Mouse (Mus musculus) midbrain, embryonic 15.5 days (tissue): ENCODE results near the gene 1600014C23Rik. TPM values are rescaled to one million over a fixed set of nuclear protein-coding genes. Genes with fewer than 3 reads are reported as not detected.

Source experiments
- ATAC-seq: fragments of 200-750 bp; cut with Nextera tagmentation; replicated peaks from 2 replicates; pipeline ENCODE4 v1.8.0; 2017; ENCODE audit warnings: moderate TSS enrichment
- H3K27ac ChIP-seq: fragments of 300-500 bp; sonication (generic); 2 replicates; pipeline ENCODE4 v1.5.1; 2015; ENCODE audit warnings: mild to moderate bottlenecking, inconsistent platforms
- H3K27me3 ChIP-seq: fragments of 300-500 bp; sonication (generic); replicated peaks from 2 replicates; pipeline ENCODE4 v1.6.1; 2015; ENCODE audit warnings: inconsistent platforms
- H3K36me3 ChIP-seq: fragments of 300-500 bp; sonication (generic); replicated peaks from 2 replicates; pipeline ENCODE4 v1.6.1; 2015; ENCODE audit warnings: inconsistent platforms
- H3K4me1 ChIP-seq: fragments of 300-500 bp; sonication (generic); 2 replicates; pipeline ENCODE4 v1.6.1; 2015; ENCODE audit warnings: inconsistent platforms
- H3K4me2 ChIP-seq: fragments of 300-500 bp; sonication (generic); 2 replicates; pipeline ENCODE4 v1.6.1; 2015; ENCODE audit warnings: inconsistent platforms, mild to moderate bottlenecking, moderate library complexity
- H3K4me3 ChIP-seq: fragments of 300-500 bp; sonication (generic); 2 replicates; pipeline ENCODE4 v1.5.1; 2015; ENCODE audit warnings: mild to moderate bottlenecking, inconsistent platforms
- H3K9ac ChIP-seq: fragments of 300-500 bp; sonication (generic); 2 replicates; pipeline ENCODE4 v1.6.1; 2015; ENCODE audit warnings: mild to moderate bottlenecking, inconsistent platforms
- H3K9me3 ChIP-seq: fragments of 300-500 bp; sonication (generic); 2 replicates; pipeline ENCODE4 v1.6.1; 2016; ENCODE audit warnings: inconsistent platforms
- WGBS: fragments of 180-500 bp; shearing (Covaris S2); methylation state at CpG from one replicate; pipeline ENCODE4 v1.1.7; 2015; ENCODE audit warnings: mixed read lengths; 5-methylcytosine and 5-hydroxymethylcytosine counted together
- polyA plus RNA-seq: library from polyadenylated mRNA; unstranded; fragments of >200 nt; fragmentation: Nextera tagmentation; extraction: Ambion mirVana; gene quantifications from 2 replicates; pipeline ENCODE4 v1.2.1, GENCODE M21; 2015

1600014C23Rik gene
- 0.61 TPM in 1 of 2 replicates, not detected in the other for polyA plus RNA-seq

- H3K27me3 ChIP-seq, result 0 out of 2 replicates have a peak, but pooled peaks cover 7% of the 10 kb centered on the region
- no peaks in the 10 kb centered on the region for H3K9me3 ChIP-seq
- peak within 1 kb of the TSS; percentile 79 for H3K4me2 ChIP-seq
- peaks cover 39% of the 10 kb centered on the region for H3K4me1 ChIP-seq
- peak within 1 kb of the TSS; percentile 32 for H3K4me3 ChIP-seq
- no peaks in the 10 kb centered on the region for H3K36me3 ChIP-seq
- WGBS, result under 1% methylated on average over 41 of the region's 41 CpGs
- H3K9ac ChIP-seq, result peak within 1 kb of the TSS; percentile 41
- ATAC-seq, result no peak
- H3K27ac ChIP-seq, result peak within 1 kb of the TSS; percentile 54
Measured at GRCm38 (mm10) chr17:45733735-45734301, at the start of gene 1600014C23Rik. Gene 1600014C23Rik (minus strand): TSS chr17:45733844.

- H3K4me2 ChIP-seq, result no peak overlapping the region
- H3K4me1 ChIP-seq, result no peaks in the 10 kb centered on the region
- no peaks in the 10 kb centered on the region for H3K36me3 ChIP-seq
- no peaks in the 10 kb centered on the region for H3K27me3 ChIP-seq
- no peak for ATAC-seq
- no peaks in the 10 kb centered on the region for H3K9me3 ChIP-seq
- no peak overlapping the region for H3K9ac ChIP-seq
- WGBS, result 90% methylated on average over 4 of the region's 4 CpGs
- no peak overlapping the region for H3K4me3 ChIP-seq
- no peak overlapping the region for H3K27ac ChIP-seq
Measured at GRCm38 (mm10) chr17:45778446-45778845, 44.8 kb upstream of the 1600014C23Rik start.

- no peak overlapping the region for H3K9ac ChIP-seq
- H3K4me1 ChIP-seq, result no peaks in the 10 kb centered on the region
- H3K4me2 ChIP-seq, result no peak overlapping the region
- no peaks in the 10 kb centered on the region for H3K36me3 ChIP-seq
- no peak overlapping the region for H3K27ac ChIP-seq
- H3K9me3 ChIP-seq, result no peaks in the 10 kb centered on the region
- 87% methylated on average over 6 of the region's 6 CpGs for WGBS
- H3K27me3 ChIP-seq, result no peaks in the 10 kb centered on the region
- no peak overlapping the region for H3K4me3 ChIP-seq
- no peak for ATAC-seq
Measured at GRCm38 (mm10) chr17:45777431-45777830, 43.8 kb upstream of the 1600014C23Rik start.

GRCm38 (mm10) chr17:45776185-45776584 is 42.5 kb upstream of the 1600014C23Rik start:
- Histone ChIP-seq H3K9me3 (no peaks in the 10 kb centered on the region), H3K27ac (no peak overlapping the region), H3K36me3 (no peaks in the 10 kb centered on the region), H3K4me1 (no peaks in the 10 kb centered on the region), H3K27me3 (no peaks in the 10 kb centered on the region), H3K4me2 (no peak overlapping the region), H3K4me3 (no peak overlapping the region), H3K9ac (no peak overlapping the region)
- no peak for ATAC-seq
- WGBS, result 93% methylated on average over 8 of the region's 8 CpGs

- Histone ChIP-seq H3K27ac (no peak overlapping the region), H3K4me2 (no peak overlapping the region), H3K9me3 (no peaks in the 10 kb centered on the region), H3K4me1 (no peaks in the 10 kb centered on the region), H3K9ac (no peak overlapping the region), H3K27me3 (no peaks in the 10 kb centered on the region), H3K4me3 (no peak overlapping the region), H3K36me3 (no peaks in the 10 kb centered on the region)
- ATAC-seq, result no peak
- WGBS, result 89% methylated on average over 9 of the region's 9 CpGs
Measured at GRCm38 (mm10) chr17:45775468-45775867, 41.8 kb upstream of the 1600014C23Rik start.

GRCm38 (mm10) chr17:45772566-45772965 is 38.9 kb upstream of the 1600014C23Rik start:
- Histone ChIP-seq H3K4me1 (no peaks in the 10 kb centered on the region), H3K4me3 (no peak overlapping the region), H3K36me3 (no peaks in the 10 kb centered on the region), H3K27me3 (no peaks in the 10 kb centered on the region), H3K9ac (no peak overlapping the region), H3K4me2 (no peak overlapping the region), H3K27ac (no peak overlapping the region), H3K9me3 (no peaks in the 10 kb centered on the region)
- WGBS, result 86% methylated on average over 3 of the region's 3 CpGs
- no peak for ATAC-seq

GRCm38 (mm10) chr17:45772096-45772495 is 38.5 kb upstream of the 1600014C23Rik start:
- Histone ChIP-seq H3K9ac (no peak overlapping the region), H3K27me3 (no peaks in the 10 kb centered on the region), H3K27ac (no peak overlapping the region), H3K9me3 (no peaks in the 10 kb centered on the region), H3K4me3 (no peak overlapping the region), H3K4me2 (no peak overlapping the region), H3K36me3 (no peaks in the 10 kb centered on the region), H3K4me1 (peaks cover 2% of the 10 kb centered on the region)
- WGBS, result 85% methylated on average over 8 of the region's 8 CpGs
- ATAC-seq, result no peak

GRCm38 (mm10) chr17:45770441-45770840 is 36.8 kb upstream of the 1600014C23Rik start:
- no peaks in the 10 kb centered on the region for H3K36me3 ChIP-seq
- ATAC-seq, result no peak
- WGBS, result 28% methylated on average over 6 of the region's 6 CpGs
- no peak overlapping the region for H3K27ac ChIP-seq
- peaks cover 8% of the 10 kb centered on the region for H3K4me1 ChIP-seq
- H3K9ac ChIP-seq, result no peak overlapping the region
- H3K4me2 ChIP-seq, result no peak overlapping the region
- H3K9me3 ChIP-seq, result no peaks in the 10 kb centered on the region
- no peaks in the 10 kb centered on the region for H3K27me3 ChIP-seq
- H3K4me3 ChIP-seq, result no peak overlapping the region

GRCm38 (mm10) chr17:45769821-45770220 is 36.2 kb upstream of the 1600014C23Rik start:
- Histone ChIP-seq H3K27me3 (no peaks in the 10 kb centered on the region), H3K4me2 (no peak overlapping the region), H3K36me3 (no peaks in the 10 kb centered on the region), H3K9me3 (no peaks in the 10 kb centered on the region), H3K4me3 (no peak overlapping the region), H3K27ac (no peak overlapping the region), H3K4me1 (peaks cover 8% of the 10 kb centered on the region), H3K9ac (no peak overlapping the region)
- WGBS, result 75% methylated on average over 6 of the region's 6 CpGs
- ATAC-seq, result no peak

GRCm38 (mm10) chr17:45767536-45768146 is 34.0 kb upstream of the 1600014C23Rik start:
- ATAC-seq, result no peak
- Histone ChIP-seq H3K4me3 (no peak overlapping the region), H3K9ac (no peak overlapping the region), H3K27me3 (no peaks in the 10 kb centered on the region), H3K27ac (no peak overlapping the region), H3K4me2 (no peak overlapping the region), H3K36me3 (no peaks in the 10 kb centered on the region), H3K9me3 (no peaks in the 10 kb centered on the region), H3K4me1 (peaks cover 8% of the 10 kb centered on the region)
- 45% methylated on average over 7 of the region's 9 CpGs for WGBS

GRCm38 (mm10) chr17:45766735-45767535 is 33.3 kb upstream of the 1600014C23Rik start:
- 0 out of 2 replicates have a peak overlapping the region, but pooled peaks have one; percentile 3 for H3K4me2 ChIP-seq
- H3K9ac ChIP-seq, result no peak overlapping the region
- H3K4me3 ChIP-seq, result no peak overlapping the region
- no peaks in the 10 kb centered on the region for H3K9me3 ChIP-seq
- no peaks in the 10 kb centered on the region for H3K27me3 ChIP-seq
- H3K27ac ChIP-seq, result peak overlapping the region; percentile 52
- 7% methylated on average over 12 of the region's 12 CpGs for WGBS
- ATAC-seq, result peak; percentile 91
- no peaks in the 10 kb centered on the region for H3K36me3 ChIP-seq
- peaks cover 8% of the 10 kb centered on the region for H3K4me1 ChIP-seq

GRCm38 (mm10) chr17:45765914-45766313 is 32.3 kb upstream of the 1600014C23Rik start:
- Histone ChIP-seq H3K4me1 (peaks cover 11% of the 10 kb centered on the region), H3K9ac (no peak overlapping the region), H3K27me3 (no peaks in the 10 kb centered on the region), H3K4me2 (no peak overlapping the region), H3K4me3 (no peak overlapping the region), H3K27ac (0 out of 2 replicates have a peak overlapping the region, but pooled peaks have one; percentile 52), H3K9me3 (no peaks in the 10 kb centered on the region), H3K36me3 (no peaks in the 10 kb centered on the region)
- 78% methylated on average over 3 of the region's 3 CpGs for WGBS
- no peak for ATAC-seq
